Mouse (Mus musculus): ENCODE measurements around the gene Tub. TPM values are rescaled to one million over a fixed set of nuclear protein-coding genes. Genes with fewer than 3 reads are reported as not detected.

Gene Tub
- total RNA-seq (2023), result 1 to 10 TPM in 1 of 2 experiments, under 1 TPM in 1; 0.84 to 1.9 TPM

DNA sequence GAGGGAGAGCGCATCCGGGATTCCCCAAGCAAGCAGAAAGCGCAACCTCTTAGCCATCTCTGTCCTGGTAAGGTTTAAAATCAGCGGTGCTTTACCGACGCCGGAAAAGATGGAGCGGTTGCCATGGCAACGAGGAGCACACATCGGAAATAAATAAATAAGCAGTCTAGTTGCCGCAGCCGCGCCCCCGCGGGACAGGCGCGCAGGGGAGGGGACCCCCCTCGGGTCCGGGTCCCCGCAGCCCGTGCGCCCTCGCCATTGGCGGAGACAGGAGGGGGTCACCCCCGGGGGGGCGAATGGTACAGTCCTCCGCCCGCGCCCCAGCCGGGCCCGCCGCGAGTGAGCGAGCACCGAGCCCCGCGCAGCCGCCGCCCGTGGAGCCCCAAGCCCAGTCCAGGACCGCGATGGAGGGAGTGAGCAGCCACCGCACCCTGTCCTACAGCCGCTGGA is at the start of gene Tub:
TSS of gene Tub (plus strand) at position 27 of the 450 bp plus-strand sequence.

DNA sequence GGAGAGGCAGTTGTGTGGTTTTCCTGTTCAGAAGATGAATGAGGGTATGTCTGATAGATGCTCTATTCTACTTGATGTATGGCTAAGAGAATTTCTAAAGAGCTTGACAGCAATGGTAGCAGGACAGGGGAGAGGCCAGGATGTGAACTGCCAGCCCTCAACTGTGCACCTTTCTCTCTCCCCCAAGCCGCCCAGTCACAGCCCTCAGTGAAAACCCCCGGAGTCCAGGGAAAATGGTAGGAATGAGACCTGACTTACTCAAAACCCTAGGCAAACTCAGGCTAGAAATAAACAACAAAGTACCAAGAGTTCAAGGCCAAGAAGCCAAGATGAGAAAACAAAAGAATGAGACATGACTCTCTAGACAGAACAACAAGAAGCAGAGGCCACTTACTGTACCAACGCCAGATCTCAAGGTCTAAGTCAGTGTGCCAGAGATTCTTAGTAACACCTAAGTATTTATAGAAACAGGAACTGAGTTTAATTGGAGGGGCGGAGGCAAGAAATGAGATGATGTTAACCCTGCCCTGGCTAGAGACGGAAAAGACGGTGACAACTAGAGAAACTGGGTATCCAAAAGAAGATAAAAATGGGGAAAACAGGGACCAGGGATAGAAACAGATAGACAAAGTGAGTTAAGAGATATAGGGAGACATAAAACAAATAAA is 20.3 kb upstream of the Tub start, which contains the start of gene Nlrp10:
TSS of gene Nlrp10 (minus strand) at position 453 of the 668 bp plus-strand sequence.

DNA sequence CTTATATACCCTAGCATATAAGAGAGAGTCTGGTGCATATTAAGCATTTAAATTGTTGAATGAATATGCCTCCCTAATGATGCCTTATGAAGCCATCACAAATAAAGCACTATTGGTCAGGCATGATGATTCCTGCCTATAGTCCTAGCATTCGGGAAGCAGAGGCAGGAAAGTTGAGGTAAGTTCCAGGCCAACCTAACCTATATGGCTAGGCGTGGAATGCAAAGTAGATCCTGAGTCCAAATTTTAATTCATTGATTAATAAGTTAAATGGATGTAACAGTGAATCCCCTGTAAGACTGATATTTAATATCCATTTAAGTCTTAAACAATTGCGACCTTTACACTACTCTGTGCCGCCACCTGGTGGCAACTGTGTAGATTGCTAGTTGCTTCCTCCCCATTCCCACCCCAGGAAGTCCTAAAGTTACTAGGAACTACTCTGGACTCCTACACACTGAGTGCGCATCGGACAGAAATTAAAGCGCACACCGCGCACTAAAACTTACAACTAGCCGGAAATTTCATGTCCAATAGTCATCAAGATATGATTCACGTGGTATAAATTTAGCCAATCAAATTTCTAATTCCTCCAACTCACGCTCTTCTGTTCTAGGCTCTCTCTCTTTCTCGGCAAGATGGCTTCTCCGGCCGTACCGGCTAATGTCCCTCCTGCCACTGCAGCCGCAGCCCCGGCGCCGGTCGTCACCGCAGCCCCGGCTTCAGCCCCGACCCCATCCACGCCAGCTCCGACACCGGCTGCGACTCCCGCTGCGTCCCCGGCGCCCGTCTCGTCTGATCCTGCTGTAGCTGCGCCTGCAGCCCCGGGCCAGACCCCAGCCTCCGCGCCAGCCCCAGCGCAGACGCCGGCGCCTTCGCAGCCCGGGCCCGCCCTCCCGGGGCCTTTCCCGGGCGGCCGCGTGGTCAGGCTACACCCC is 16.1 kb upstream of the Tub start, which contains the start of gene Eif3f:
TSS of gene Eif3f (plus strand) at position 624 of the 938 bp plus-strand sequence.

DNA sequence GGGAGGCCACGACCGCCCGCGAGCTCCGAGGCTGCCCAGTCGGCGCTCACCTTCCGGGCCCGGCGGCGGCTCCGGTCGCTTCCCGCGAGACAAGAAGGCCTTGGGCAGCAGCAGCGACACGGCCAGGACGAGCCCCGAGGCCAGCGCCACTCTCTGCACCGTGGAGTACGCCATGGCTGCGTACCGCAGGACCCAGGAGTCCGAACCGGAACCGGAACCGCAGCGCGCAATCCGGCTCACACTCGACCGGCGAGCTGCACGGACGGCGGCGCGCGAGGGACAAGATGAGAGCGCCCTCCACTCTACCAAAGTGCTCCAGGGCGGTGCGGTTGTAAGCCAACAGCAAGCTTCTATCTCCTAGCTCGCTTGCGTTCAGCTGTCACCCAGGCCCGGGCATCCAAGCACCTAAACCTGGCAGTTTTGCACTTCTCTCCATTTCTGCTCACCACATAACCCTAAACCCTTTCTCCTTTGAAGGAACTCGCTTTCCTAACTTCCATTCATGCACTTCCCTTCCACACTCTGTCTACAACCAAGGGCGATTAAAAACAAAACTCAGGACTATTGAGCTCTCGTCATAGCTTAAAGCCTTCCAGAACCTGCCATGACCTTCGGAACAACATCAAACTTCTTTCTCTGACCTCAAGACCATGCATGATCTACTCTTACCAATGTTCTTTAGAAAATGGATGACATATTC is 133.1 kb downstream of the Tub start, which contains the start of gene Ric3:
TSS of gene Ric3 (minus strand) at position 219 of the 700 bp plus-strand sequence.

Other genes starting within 250 kb of the Tub start
- not detected for gene Olfr512, start 237.0 kb upstream of the Tub start, total RNA-seq (2023)
- not detected for gene Olfr513, start 199.4 kb upstream of the Tub start, total RNA-seq (2023)
- not detected for gene Olfr514, start 124.3 kb upstream of the Tub start, total RNA-seq (2023)
- not detected for gene Olfr516, start 99.8 kb upstream of the Tub start, total RNA-seq (2023)
- not detected for gene Olfr517, start 78.0 kb upstream of the Tub start, total RNA-seq (2023)
- not detected for gene Olfr518, start 65.3 kb upstream of the Tub start, total RNA-seq (2023)
- not detected for gene Olfr519, start 55.9 kb upstream of the Tub start, total RNA-seq (2023)
- under 1 TPM; 0.24 to 0.47 TPM for gene Nlrp10, start 20.2 kb upstream of the Tub start, total RNA-seq (2023)
- 100 to 1,000 TPM; 272 to 302 TPM for gene Eif3f, start 15.9 kb upstream of the Tub start, total RNA-seq (2023)
- under 1 TPM in 1 of 2 experiments, not detected in 1; 0.29 TPM for gene Ric3, start 133.0 kb downstream of the Tub start, total RNA-seq (2023)
- not detected for gene Lmo1, start 224.9 kb downstream of the Tub start, total RNA-seq (2023)